Mouse (Mus musculus) frontal cortex, adult 2 months (tissue): ENCODE data around the gene Gstz1. TPM values are rescaled to one million over a fixed set of nuclear protein-coding genes. Genes with fewer than 3 reads are reported as not detected.
"Not testable (repeated sequence)": the region's sequence is repeated elsewhere in the genome, so short reads cannot be mapped to it uniquely, and the experiment has no call there.

ENCODE experiments used
- DNase-seq, 2 experiments: peaks; one replicate each; pipeline ENCODE4 v3.0.0; 2022; ENCODE audit warnings: low spot score in 1 of 2; ENCODE audit errors: extremely low spot score in 1 of 2
- polyA plus RNA-seq: library from polyadenylated mRNA; depleted of rRNA; stranded (reverse); fragments of >200 nt; gene quantifications from 2 replicates; pipeline ENCODE4 v1.2.3, GENCODE M21; 2012; rRNA removed

The Gstz1 gene
- polyA plus RNA-seq, 1 experiment = 90.2 TPM

DNA sequence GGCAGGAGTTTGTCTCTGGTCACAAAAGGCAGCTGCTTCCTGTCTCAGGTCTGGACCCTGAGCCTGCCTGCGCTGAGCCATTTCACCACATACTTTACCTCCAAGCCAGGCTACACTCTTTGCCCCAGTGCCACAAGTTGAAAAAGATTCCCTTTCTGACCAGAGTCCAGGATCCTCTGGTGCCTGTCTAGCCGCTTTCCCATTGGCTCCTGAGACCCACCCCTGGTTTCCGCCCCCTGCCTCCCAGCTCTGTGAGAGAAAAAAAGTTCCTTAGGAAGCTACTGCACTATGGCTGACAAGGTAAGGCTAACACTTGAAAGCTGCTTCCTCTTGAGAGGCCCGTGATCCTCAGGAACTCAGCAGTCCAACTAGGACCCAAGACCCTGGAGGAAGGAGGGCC lies 10.4 kb downstream of the Gstz1 start:
- no peak for DNase-seq

DNA sequence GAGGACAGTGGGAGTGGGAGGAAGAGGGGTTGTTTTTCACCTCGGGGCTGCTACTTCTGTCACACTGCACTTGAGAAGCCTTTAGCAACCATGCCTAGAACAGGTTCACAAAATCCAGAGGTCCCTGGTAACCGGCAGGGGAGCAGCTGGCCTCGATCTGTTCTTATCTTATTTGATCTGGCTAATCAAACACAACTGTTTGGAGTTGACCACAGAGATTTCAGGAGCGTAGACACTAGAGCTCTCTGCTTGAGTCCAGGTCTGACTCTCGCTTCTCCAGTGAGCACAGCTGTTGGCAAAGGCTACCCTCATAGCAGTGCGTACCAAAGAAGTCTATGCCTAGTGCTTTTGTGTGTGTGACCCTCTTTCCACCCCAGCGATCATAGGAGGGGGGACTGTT lies 11.1 kb downstream of the Gstz1 start:
- no peak for DNase-seq

DNA sequence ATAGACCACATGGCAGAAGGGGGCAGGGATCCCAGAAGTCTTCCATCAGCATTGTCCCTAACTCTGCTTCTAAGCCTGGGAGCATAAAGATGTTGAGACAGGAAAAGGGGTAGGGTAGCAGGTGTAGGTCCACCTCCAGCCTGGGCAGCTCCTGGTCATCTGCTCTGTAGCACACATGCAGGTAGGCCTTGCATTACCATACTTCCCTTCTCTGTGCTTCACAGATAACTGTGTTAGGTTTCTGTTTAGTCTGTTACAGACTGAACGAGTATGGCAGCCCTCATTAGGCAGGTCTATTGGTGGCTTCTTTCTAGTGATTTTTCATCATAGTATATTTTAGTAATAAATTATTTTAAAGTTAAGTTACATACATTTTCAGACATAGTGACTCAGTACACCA lies 13.3 kb downstream of the Gstz1 start:
- DNase-seq = no peak

DNA sequence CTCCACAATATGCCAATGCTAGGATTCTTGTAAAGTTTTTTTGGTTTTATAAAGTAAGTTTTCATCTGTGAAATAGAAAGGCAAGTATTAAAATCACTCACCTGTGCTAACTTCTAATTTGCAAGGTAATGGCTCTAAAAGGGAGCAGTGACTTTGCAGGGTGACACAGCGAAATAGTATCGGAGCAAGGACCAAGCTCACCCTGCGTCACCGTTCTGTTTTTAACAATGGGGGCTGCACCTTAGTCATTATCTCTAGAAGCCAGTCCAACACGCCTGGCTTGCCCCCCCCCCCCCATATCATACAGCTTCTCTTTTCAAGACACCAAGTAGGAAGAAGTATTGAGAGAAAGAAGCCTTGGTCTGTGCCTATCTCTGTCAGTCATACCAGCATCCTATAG lies 13.8 kb downstream of the Gstz1 start:
- no peak for DNase-seq

DNA sequence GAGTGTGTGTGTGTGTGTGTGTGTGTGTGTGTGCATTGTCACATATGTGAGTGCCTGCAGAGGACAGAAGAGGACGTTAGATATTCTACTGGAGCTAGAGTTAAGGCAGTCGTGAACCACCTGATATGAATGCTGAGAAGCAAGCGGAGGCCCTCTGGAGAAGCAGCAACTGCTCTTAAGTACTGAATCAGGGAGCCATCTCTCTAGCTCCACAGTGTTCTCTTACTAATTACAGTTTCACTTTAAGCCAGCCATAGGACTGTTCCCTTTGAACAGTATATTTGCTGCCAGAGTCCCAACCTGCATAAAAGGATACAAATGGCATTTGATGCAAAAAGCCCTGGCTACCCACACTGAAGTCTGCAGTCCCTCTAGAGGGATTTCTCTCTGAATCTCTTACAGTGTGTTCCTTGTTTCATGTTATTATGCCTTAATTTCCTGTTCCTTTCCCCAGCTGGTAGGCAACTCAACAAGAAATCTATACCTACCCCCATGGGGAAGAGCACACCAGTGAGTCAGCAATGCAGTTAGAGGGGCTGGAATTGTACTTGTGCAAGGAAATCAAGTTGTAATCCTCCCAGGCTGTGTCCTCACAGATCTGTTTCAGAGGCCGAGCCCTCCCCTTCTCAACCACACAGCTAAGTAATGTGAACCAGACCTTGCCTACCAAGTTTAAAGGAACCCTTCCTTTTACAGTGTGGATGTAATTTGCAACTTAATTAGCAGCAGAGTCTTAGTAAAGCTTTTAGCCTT lies 28.4 kb downstream of the Gstz1 start:
- DNase-seq = no peak

DNA sequence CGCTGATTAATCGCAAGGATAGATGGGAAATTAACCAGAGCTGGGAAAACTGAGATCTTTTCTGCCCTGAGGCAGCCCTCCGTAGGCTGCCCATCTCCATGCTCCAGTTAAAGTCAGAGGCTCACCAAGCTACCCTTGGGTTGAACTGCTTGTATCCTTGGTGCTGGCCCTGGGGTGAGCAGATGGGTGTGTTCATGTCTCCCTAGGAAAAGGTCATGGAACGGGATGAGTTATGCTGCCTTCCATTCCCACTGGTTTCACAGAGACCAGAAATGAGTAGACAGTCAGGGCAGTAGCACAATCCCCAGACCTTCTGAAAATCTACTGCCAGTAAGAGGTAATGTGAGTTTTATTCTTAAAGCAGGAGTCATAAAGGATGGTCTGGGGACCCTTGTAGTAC lies 30.7 kb downstream of the Gstz1 start:
- DNase-seq = no peak

DNA sequence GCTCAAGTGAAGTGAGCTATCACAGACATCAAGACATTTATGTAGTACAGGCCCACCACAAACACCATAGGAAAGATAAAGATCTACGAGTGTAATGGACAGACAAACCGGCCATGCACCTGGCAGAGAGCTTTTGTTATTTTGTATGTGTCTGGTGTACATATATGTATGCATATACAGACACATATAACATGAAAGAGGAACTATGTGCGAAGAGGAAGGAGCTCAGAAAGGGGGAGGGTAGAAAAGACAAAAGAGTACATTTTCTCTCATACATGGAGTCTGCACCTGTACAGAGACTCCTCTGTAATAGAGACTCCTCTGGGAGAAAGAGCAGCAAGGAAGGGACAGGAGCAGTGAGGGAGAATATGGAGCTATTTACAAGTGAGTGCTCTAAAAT lies 46.0 kb downstream of the Gstz1 start:
- DNase-seq = no peak

DNA sequence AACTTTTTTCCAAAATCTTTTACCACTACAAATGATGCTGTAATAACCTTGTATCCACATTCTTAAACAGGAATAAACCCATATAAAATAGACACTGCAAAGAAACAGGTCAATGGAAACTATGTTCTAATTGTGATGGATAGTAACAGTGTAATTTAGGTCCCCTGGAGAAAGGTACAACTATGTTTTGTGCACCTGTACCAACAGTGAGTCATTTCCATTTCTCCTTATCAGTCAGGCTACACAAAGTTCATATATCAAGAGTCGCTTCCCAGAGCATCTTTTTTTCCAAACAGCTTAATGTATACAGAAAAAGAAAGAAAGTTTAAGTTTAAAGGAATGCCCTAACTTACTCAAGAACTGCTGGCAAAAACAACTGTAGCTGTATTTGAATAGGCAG lies 48.1 kb downstream of the Gstz1 start:
- no peak for DNase-seq

DNA sequence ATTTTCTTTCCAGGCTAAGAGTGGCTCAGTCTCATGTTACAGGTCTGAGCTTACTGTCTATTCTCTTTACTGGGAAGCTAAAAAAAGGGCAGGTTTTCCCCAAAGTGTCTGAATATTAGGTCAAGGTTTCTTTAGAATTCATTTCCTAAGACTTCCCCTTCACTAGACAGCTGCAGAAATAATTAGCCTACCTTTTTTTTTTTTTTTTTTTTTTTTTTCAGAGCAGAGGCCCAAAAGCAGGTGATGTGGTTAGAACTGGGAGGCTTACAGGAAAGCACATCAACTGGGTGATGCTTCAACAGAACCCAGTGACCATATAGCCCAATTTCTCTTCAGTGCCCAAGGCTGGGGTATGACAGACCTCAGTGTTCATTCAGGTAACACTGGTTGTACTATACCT lies 49.3 kb downstream of the Gstz1 start:
- no peak for DNase-seq

DNA sequence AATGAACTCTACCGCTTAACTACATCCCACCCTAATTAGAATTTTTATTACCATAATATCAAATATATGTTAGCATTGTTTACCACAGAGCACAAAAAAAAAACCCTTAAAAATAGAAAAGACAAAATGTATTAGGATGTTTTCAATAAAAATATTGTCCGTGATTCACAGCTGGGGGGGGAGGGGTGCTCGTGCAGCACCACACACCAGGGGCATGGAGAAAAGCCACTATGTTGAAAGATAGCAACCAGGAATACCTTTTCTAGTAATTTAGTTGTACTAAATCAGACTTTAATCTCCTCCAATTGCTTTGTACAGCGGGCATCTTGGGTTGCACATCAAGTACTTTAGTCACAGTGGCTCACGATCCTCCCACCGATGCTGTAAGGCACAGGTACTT lies 51.8 kb downstream of the Gstz1 start:
- DNase-seq = no peak

DNA sequence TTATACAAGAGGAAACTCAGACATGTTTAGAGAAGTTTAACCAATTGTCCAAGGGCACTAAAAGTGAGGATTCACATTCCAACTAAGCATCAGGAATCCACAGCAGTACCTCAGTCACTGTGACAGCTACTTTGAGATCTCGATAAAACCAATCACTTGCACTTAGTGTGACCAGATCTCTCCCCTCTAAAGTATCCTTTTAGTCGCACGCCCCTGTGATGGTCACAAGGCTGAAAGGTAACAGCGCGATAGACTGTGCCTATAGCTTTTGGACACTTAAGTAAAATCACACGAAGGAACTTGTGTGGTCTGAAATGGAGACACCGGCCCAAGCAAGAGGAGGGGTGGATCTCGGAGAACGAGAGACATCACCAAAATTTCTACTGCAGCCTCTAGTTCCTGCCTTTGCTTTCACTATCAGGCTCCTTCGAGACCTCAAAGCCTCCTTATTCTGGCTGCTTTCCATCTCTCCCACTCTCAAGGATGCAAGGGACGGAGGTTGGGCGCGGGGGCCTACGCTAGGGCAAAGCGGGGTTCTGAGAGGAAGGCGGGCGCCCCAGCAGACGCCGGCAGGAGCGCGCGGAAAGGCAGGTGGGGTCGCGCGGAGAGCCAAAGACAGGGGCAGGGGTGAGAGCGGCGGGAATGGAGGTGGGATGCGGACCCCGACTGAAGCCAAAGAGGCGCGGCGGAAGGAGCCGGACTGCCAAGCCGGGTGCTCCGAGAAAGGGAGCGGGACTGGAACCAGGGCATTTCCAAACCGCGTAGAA lies 52.4 kb downstream of the Gstz1 start, which contains the start of gene Samd15:
TSS of gene Samd15 (plus strand) at position 518 of the 767 bp plus-strand sequence.
- peak in 1 of 2 experiments; percentile 63 for DNase-seq

DNA sequence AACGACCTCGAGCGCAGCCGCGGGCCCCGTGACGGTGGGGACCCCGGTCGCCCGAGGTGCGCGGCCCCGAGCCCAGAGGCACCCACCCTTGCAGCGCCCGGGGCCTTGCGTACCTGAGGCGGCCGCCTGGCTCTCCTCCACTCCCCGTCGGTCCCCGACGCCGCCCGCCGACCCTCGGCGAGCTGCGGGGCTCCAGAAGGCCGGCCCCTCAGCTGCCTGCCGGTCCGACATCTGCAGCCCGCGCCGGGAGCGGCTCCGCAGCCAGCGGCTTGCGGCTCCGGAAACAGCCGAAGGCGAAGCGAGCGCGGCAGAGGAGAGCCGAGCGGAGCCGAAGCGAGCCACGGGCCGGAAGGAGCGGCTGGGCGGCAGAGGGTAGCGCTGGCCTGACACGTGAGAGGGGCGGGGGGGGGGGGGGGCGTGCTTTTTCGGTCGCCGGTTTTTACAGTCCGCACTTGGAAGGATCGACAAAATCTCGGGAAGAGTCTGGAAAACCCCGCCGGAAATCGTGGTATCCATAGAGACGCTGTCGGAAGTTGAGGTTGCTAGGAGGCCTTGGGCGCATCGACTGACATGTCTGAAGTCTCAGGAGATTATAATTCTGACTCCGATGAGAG lies 53.1 kb downstream of the Gstz1 start, which contains the start of gene Tmed8:
TSS of gene Tmed8 (minus strand) at position 482 of the 614 bp plus-strand sequence.
- peak; percentile 64 to 86 for DNase-seq

DNA sequence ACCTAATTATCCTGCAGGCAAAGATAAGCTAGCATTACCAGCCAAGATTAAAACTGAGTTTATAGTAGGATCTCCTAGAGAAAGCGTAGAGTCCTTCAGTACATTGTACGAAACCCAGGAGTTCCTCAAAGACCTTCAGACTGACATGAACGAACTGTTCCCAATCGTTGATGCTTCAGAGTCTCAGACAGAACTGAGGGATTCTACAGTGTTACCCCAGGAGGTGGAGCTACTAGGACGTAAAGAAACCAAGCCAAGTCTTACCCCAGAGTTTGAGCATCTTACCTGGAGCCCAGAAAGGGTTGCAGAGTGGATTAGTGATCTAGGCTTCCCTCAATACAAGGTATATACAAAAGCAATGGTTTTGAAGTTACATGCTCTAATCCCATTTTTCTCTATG lies 54.7 kb downstream of the Gstz1 start:
- DNase-seq = no peak

DNA sequence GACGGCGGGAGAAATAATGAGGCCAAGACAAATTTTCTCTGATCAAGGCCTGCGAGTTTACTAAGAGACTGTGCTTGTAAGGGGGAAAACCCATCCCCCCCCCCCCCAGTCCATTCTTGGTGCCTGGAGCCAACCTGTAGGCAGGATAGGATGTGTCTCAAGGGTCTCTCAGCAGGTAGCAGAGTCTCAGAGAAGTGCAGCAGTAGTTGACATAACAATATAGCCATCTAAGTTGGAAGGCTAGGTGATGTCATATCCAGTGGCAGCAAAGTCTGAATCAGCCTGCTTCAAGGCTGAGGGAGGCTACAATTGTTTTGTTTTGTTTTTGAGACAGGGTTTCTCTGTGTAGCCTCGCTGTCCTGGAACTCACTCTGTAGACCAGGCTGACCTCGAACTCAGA lies 58.8 kb downstream of the Gstz1 start:
- DNase-seq = not testable (repeated sequence)

DNA sequence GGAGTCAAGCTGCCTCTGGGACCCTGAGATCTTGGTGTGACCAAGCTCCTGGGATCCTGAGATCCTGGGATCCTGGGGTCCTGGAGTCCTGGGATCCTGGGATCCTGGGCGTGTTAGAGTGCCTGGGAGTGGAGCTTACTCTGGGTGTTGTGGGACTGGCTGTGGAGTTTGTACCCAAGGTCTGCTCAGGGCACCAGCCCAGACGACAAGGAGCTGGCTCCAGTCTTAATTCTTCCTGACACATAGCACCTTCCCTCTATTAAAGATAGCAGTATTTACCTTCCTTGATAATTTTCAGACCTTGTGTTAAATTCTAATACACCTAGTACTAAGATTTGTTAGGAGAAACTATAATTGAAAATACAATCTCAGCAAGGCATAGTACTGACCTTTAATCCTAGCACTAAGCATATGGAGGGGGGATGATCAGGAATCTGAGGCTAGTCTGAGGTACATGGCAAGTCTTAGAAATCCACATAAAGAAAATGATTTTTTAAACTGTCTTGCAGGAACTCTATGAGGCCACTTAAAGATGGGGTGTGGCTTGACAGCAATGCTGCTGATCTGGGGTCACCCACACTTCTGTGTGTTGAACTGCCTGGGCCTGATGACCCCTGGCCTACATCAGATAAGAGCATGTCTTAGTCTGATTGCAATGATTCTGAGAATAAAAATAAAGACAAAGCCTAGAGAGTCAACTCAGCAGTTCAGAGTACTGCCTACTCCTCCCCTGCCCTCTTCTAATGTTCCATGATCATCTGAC lies 66.1 kb downstream of the Gstz1 start:
- DNase-seq = no peak

Other genes with a start within 250 kb of the Gstz1 start
- 76.1 and 78.2 TPM in 2 replicates for gene Cipc, start 200.1 kb upstream of the Gstz1 start, polyA plus RNA-seq
- 35.4 and 41.3 TPM in 2 replicates for gene Zdhhc22, start 156.7 kb upstream of the Gstz1 start, polyA plus RNA-seq
- 26.0 and 31.8 TPM in 2 replicates for gene Tmem63c, start 125.8 kb upstream of the Gstz1 start, polyA plus RNA-seq
- 3.2 and 4.2 TPM in 2 replicates for gene Ngb, start 44.6 kb upstream of the Gstz1 start, polyA plus RNA-seq
- 18.4 and 21.0 TPM in 2 replicates for gene Pomt2, start 803 bp downstream of the Gstz1 start, polyA plus RNA-seq
- gene Samd15, start 52.6 kb downstream of the Gstz1 start, polyA plus RNA-seq = 2.3 and 2.9 TPM in 2 replicates
- 18.6 and 21.4 TPM in 2 replicates for gene Tmed8, start 53.3 kb downstream of the Gstz1 start, polyA plus RNA-seq
- gene Noxred1, start 91.6 kb downstream of the Gstz1 start, polyA plus RNA-seq = 1.5 and 1.8 TPM in 2 replicates
- 66.9 and 72.8 TPM in 2 replicates for gene Vipas39, start 119.1 kb downstream of the Gstz1 start, polyA plus RNA-seq
- 177 and 187 TPM in 2 replicates for gene Ahsa1, start 119.3 kb downstream of the Gstz1 start, polyA plus RNA-seq
- 0.18 and 0.42 TPM in 2 replicates for gene Ism2, start 152.5 kb downstream of the Gstz1 start, polyA plus RNA-seq
- 19.3 and 22.8 TPM in 2 replicates for gene Sptlc2, start 241.2 kb downstream of the Gstz1 start, polyA plus RNA-seq